Mouse (Mus musculus): ENCODE results near the gene Lpcat3. TPM values are rescaled to one million over a fixed set of nuclear protein-coding genes. Genes with fewer than 3 reads are reported as not detected.

The Lpcat3 gene
- total and polyA plus RNA-seq, 2 experiments from 2014 or later = 49.3 to 62.7 TPM

GRCm38 (mm10) chr6:124740888-124741761 is 78.3 kb downstream of the Lpcat3 start, which contains the start of gene Grcc10:
Gene Grcc10, minus strand, starts transcription at chr6:124741374.
- TF ChIP-seq CTCF (IDR thresholded peaks at IDR 0.05; ENCODE audit: low read depth) = no peak
- peak; percentile 82 for TF ChIP-seq EP300 (IDR thresholded peaks at IDR 0.05; ENCODE audit: low read depth)

DNA sequence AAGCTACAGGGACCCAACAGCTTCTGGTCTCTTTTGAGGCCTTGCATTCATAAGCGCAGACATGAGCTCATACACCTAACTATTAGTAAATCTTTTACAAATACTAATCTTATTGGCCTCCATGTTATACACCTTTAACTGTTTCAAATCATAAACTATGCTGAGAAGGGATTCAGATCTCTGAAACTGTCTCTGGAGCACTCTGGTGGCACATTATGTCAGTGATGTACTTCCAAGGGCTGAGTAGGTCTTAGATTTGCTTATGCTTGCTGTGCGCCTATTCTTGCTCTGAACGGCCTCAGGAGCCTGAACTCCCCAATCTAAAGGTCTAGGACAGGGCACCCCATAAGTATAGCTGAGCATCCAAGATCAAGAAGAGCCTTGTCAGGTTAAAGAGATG is 79.0 kb downstream of the Lpcat3 start:
- peak overlapping the region; percentile 64 for H3K4me3 ChIP-seq (ENCODE audit: low read depth, low read length)
- TF ChIP-seq CTCF (IDR thresholded peaks at IDR 0.05; ENCODE audit: low read depth) (no peak), EP300 (IDR thresholded peaks at IDR 0.05; ENCODE audit: low read depth) (no peak)

More at GRCm38 (mm10) chr6:124740888-124741761, 78.3 kb downstream of the Lpcat3 start, which contains the start of gene Grcc10:
- peak within 1 kb of the TSS; percentile 98 for H3K27ac ChIP-seq (ENCODE audit: low read depth)
- peaks cover 6% of the 10 kb centered on the region; the same call in 1 of the 2 replicates for H3K4me1 ChIP-seq (ENCODE audit: control insufficient read depth, insufficient read depth)
- ATAC-seq (ENCODE audit: insufficient read depth, low read depth) = peak; percentile 74
- peak within 1 kb of the TSS; percentile 84 for H3K4me2 ChIP-seq (ENCODE audit: low read depth, low read length)
- H3K27me3 ChIP-seq (ENCODE audit: control insufficient read depth, insufficient read depth, low read length) = no peaks in the 10 kb centered on the region
- under 1% methylated on average over 41 of the region's 41 CpGs for WGBS
- peak; percentile 94 for DNase-seq (ENCODE audit: low spot score)
- H3K4me3 ChIP-seq (ENCODE audit: low read depth, low read length) = peak within 1 kb of the TSS; percentile 64
- peaks cover 16% of the 10 kb centered on the region for H3K36me3 ChIP-seq (replicated peaks; ENCODE audit: control insufficient read depth, insufficient read depth, low read length)
- H3K9ac ChIP-seq (replicated peaks; ENCODE audit: low read depth, low read length) = peak within 1 kb of the TSS; percentile 74
- H3K9me3 ChIP-seq (replicated peaks; ENCODE audit: control insufficient read depth, low read length) = no peaks in the 10 kb centered on the region

DNA sequence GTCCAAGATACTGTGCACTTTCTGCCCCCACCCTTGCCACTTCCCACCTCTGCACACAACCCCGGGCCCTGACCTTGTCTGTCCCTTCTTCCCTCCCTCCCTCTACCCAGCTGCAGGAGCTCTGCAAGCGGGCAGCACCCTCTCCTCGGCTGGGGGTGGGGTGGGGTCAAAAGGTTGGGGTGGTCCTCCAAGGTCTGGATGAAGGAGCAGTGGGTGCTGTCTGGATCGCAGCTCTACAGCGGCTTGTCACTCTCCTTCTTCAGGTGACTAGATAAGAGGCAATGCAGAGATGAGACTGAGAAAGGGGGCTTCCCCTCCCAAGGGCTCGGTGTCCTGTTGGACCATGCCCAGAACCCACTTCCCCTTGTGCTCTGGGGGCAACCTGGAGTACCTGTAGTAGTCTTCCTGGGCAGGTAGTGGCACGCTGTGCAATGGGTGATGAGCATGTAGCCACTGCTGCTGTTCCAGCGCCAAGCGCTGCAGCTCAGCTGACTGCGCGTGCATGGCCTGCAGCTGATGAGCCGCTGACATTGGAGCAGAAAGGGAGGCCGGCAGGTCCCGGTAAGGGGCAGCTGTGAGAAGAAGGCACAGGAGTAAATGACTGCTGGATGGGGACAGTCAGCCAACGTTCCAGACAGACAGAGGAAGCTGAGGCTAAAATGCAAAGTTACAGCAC is 80.2 kb downstream of the Lpcat3 start:
- no peaks in the 10 kb centered on the region for H3K27me3 ChIP-seq (ENCODE audit: control insufficient read depth, insufficient read depth, low read length)
- peaks cover 26% of the 10 kb centered on the region for H3K36me3 ChIP-seq (replicated peaks; ENCODE audit: control insufficient read depth, insufficient read depth, low read length)
- no peak for TF ChIP-seq CTCF (IDR thresholded peaks at IDR 0.05; ENCODE audit: low read depth)
- TF ChIP-seq EP300 (IDR thresholded peaks at IDR 0.05; ENCODE audit: low read depth) = no peak
- WGBS = 82% methylated on average over 15 of the region's 15 CpGs
- H3K4me1 ChIP-seq (ENCODE audit: control insufficient read depth, insufficient read depth) = peaks cover 9% of the 10 kb centered on the region; the same call in 1 of the 2 replicates
- no peaks in the 10 kb centered on the region for H3K9me3 ChIP-seq (replicated peaks; ENCODE audit: control insufficient read depth, low read length)
- DNase-seq (ENCODE audit: low spot score) (no peak), ATAC-seq (ENCODE audit: insufficient read depth, low read depth) (no peak)
- H3K4me3 ChIP-seq (ENCODE audit: low read depth, low read length) = no peak overlapping the region
- H3K27ac ChIP-seq (ENCODE audit: low read depth) = no peak overlapping the region
- H3K9ac ChIP-seq (replicated peaks; ENCODE audit: low read depth, low read length) = no peak overlapping the region
- H3K4me2 ChIP-seq (ENCODE audit: low read depth, low read length) = no peak overlapping the region

More for the DNA sequence above, 79.0 kb downstream of the Lpcat3 start:
- 77% methylated on average over 3 of the region's 3 CpGs for WGBS
- DNase-seq (ENCODE audit: low spot score) (no peak), ATAC-seq (ENCODE audit: insufficient read depth, low read depth) (no peak)
- Histone ChIP-seq H3K4me1 (ENCODE audit: control insufficient read depth, insufficient read depth) (peaks cover 9% of the 10 kb centered on the region; the same call in 1 of the 2 replicates), H3K27ac (ENCODE audit: low read depth) (peak overlapping the region; percentile 98), H3K36me3 (replicated peaks; ENCODE audit: control insufficient read depth, insufficient read depth, low read length) (peaks cover 16% of the 10 kb centered on the region), H3K4me2 (ENCODE audit: low read depth, low read length) (peak overlapping the region; percentile 84), H3K9me3 (replicated peaks; ENCODE audit: control insufficient read depth, low read length) (no peaks in the 10 kb centered on the region), H3K9ac (replicated peaks; ENCODE audit: low read depth, low read length) (peak overlapping the region; percentile 74), H3K27me3 (ENCODE audit: control insufficient read depth, insufficient read depth, low read length) (no peaks in the 10 kb centered on the region)

DNA sequence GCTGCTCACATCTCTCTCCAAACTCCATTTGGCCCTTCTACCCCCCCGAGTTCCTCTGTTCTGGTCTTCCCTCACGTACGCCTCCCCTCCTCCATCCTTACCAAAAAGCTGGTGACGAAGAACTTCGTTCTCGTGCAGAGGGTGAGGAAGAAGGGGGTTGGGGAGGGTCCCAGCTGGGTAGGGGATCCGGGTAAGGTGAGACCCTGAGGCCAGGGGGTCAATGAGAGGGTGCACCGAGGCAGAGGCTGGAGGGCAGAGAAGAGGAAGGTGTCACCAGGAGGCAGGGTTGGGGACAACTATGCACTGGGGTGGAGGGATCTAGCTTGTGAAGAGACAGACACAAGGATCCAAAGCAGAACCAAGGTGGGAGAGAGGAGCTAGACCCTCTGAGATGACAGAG is 80.8 kb downstream of the Lpcat3 start:
- no peak overlapping the region for H3K9ac ChIP-seq (replicated peaks; ENCODE audit: low read depth, low read length)
- DNase-seq (ENCODE audit: low spot score) (no peak), ATAC-seq (ENCODE audit: insufficient read depth, low read depth) (no peak)
- H3K27me3 ChIP-seq (ENCODE audit: control insufficient read depth, insufficient read depth, low read length) = no peaks in the 10 kb centered on the region
- WGBS = 90% methylated on average over 8 of the region's 8 CpGs
- no peaks in the 10 kb centered on the region for H3K9me3 ChIP-seq (replicated peaks; ENCODE audit: control insufficient read depth, low read length)
- no peak overlapping the region for H3K27ac ChIP-seq (ENCODE audit: low read depth)
- peaks cover 32% of the 10 kb centered on the region for H3K36me3 ChIP-seq (replicated peaks; ENCODE audit: control insufficient read depth, insufficient read depth, low read length)
- TF ChIP-seq CTCF (IDR thresholded peaks at IDR 0.05; ENCODE audit: low read depth) (no peak), EP300 (IDR thresholded peaks at IDR 0.05; ENCODE audit: low read depth) (no peak)
- H3K4me2 ChIP-seq (ENCODE audit: low read depth, low read length) = no peak overlapping the region
- peaks cover 9% of the 10 kb centered on the region; the same call in 1 of the 2 replicates for H3K4me1 ChIP-seq (ENCODE audit: control insufficient read depth, insufficient read depth)
- no peak overlapping the region for H3K4me3 ChIP-seq (ENCODE audit: low read depth, low read length)

GRCm38 (mm10) chr6:124744755-124745321 is 82.0 kb downstream of the Lpcat3 start:
- Histone ChIP-seq H3K27ac (ENCODE audit: low read depth) (peak overlapping the region; percentile 61), H3K4me3 (ENCODE audit: low read depth, low read length) (peak overlapping the region; percentile 70), H3K27me3 (ENCODE audit: control insufficient read depth, insufficient read depth, low read length) (no peaks in the 10 kb centered on the region), H3K36me3 (replicated peaks; ENCODE audit: control insufficient read depth, insufficient read depth, low read length) (peaks cover 39% of the 10 kb centered on the region), H3K9me3 (replicated peaks; ENCODE audit: control insufficient read depth, low read length) (no peaks in the 10 kb centered on the region), H3K4me1 (ENCODE audit: control insufficient read depth, insufficient read depth) (peaks cover 7% of the 10 kb centered on the region; the same call in 1 of the 2 replicates), H3K9ac (replicated peaks; ENCODE audit: low read depth, low read length) (peak overlapping the region; percentile 28; the same call in 1 of the 2 replicates), H3K4me2 (ENCODE audit: low read depth, low read length) (peak overlapping the region; percentile 100)
- WGBS = 63% methylated on average over 26 of the region's 26 CpGs
- TF ChIP-seq EP300 (IDR thresholded peaks at IDR 0.05; ENCODE audit: low read depth) = no peak
- no peak for TF ChIP-seq CTCF (IDR thresholded peaks at IDR 0.05; ENCODE audit: low read depth)
- ATAC-seq (ENCODE audit: insufficient read depth, low read depth) = no peak
- DNase-seq (ENCODE audit: low spot score) = no peak
